Mouse (Mus musculus) small intestine, adult 2 months (tissue): ENCODE measurements around the gene Gm49336. TPM values are rescaled to one million over a fixed set of nuclear protein-coding genes. Genes with fewer than 3 reads are reported as not detected.

ENCODE experiments used
- H3K27ac ChIP-seq: fragments of 200-500 bp; 2 replicates; pipeline ENCODE4 v1.5.1; 2012; ENCODE audit warnings: low read depth, low read length, control low read depth, inconsistent platforms; ENCODE audit not compliant: insufficient read depth
- H3K27me3 ChIP-seq: fragments of 200-500 bp; 2 replicates; pipeline ENCODE4 v1.6.1; 2012; ENCODE audit warnings: mild to moderate bottlenecking, moderate library complexity, low read length, inconsistent platforms; ENCODE audit not compliant: control insufficient read depth, insufficient read depth
- H3K36me3 ChIP-seq: fragments of 200-500 bp; 2 replicates; pipeline ENCODE4 v1.6.1; 2012; ENCODE audit warnings: mild to moderate bottlenecking, low read length, control low read depth, inconsistent platforms; ENCODE audit not compliant: control insufficient read depth, insufficient read depth
- H3K4me1 ChIP-seq: fragments of 200-500 bp; 2 replicates; pipeline ENCODE4 v1.6.1; 2012; ENCODE audit warnings: low read length, inconsistent platforms, mixed read lengths; ENCODE audit not compliant: control insufficient read depth, insufficient read depth, insufficient read length
- H3K4me3 ChIP-seq: fragments of 200-500 bp; 2 replicates; pipeline ENCODE4 v1.5.1; 2012; ENCODE audit warnings: low read depth, mild to moderate bottlenecking, control low read depth, inconsistent platforms, low read length, moderate library complexity
- CTCF ChIP-seq: fragments of 200-500 bp; IDR thresholded peaks from 2 replicates; pipeline ENCODE4 v1.5.1; 2012; ENCODE audit warnings: low read depth, mild to moderate bottlenecking, control low read depth, inconsistent platforms, low read length, moderate library complexity, mixed read lengths; ENCODE audit not compliant: insufficient replicate concordance, insufficient read length; ENCODE audit errors: extremely low read depth
- POLR2A ChIP-seq: fragments of 200-500 bp; IDR thresholded peaks from 2 replicates; pipeline ENCODE4 v1.6.1; 2012; ENCODE audit warnings: low read depth, mild to moderate bottlenecking, control low read depth, inconsistent platforms, low read length, moderate library complexity
- WGBS: fragments of 180-500 bp; shearing (Covaris S2); methylation state at CpG from one replicate; pipeline ENCODE4 v1.1.7; 2018; 5-methylcytosine and 5-hydroxymethylcytosine counted together
- polyA plus RNA-seq: library from polyadenylated mRNA; depleted of rRNA; stranded (reverse); fragments of >200 nt; gene quantifications from 2 replicates; pipeline ENCODE4 v1.2.3, GENCODE M21; 2012; rRNA removed

The Gm49336 gene
- 8.4 and 8.6 TPM in 2 replicates for polyA plus RNA-seq

DNA sequence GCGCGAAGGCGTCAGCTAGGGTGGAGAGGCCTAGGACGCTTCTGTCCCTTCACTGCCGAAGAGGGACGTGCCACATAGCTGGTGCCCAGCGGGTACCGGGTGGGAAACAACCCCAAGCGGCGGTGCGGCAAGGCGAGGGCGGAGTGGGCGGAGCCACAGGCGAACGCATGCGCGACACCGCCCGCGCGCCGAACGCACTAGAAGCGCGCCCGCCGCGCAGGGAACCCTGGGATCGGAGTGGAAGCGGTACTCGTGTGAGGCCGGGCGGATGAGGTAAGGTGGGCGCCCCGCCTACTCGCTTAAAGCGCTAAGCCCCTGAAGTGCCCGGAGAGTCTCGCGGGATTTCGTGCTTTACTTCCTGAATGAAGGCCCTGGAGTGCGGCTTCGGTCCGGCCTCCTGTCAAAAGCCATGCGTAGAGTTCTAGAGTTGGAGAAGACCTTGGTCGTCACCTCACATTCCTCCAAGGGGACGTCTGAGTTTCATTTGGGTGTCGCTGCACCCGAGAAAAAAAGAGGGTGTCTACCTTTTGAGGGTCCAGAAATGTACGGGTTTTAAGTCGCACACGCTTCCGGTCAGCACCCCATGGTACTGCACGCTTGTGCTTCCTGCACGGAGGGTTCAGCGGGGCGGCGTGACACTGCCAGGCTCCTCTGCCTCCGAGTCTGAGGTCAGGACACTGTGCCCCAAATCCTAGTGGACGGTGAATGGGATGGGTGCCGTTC is at the start of gene Gm49336, which contains the start of gene Nupl1:
Gene Gm49336 (minus strand): TSS at position 227 of the 723 bp plus-strand sequence.
Gene Nupl1 (minus strand): TSS at position 151 of the 723 bp plus-strand sequence.
- H3K27ac ChIP-seq: peak within 1 kb of the TSS; percentile 92
- TF ChIP-seq POLR2A (peak; percentile 74), CTCF (no peak)
- H3K27me3 ChIP-seq: no peaks in the 10 kb centered on the region
- peak within 1 kb of the TSS; percentile 95 for H3K4me3 ChIP-seq
- peaks cover 9% of the 10 kb centered on the region; the same call in 1 of the 2 replicates for H3K4me1 ChIP-seq
- no peaks in the 10 kb centered on the region; the same call in 1 of the 2 replicates for H3K36me3 ChIP-seq
- WGBS: under 1% methylated on average over 62 of the region's 62 CpGs

DNA sequence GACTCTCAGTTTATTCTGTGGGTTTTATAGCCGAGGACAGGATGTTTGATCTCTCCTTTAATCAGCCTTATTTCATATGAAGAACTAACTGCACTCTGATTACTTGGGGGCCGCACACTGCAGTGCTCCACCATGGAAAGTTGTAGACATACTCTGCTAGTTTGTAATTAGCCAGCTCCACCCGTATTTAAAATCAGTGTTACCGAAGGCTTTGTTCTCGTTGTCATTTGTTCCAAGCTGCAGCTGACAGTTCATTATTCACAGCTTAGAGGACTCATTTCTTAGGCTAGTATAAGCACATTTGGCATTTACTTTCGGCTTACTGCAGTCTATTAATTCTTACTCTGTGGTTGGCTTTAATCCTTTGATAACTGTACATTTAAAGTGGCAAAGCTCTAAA is 49.7 kb upstream of the Gm49336 start:
- Histone ChIP-seq H3K36me3 (peaks cover 49% of the 10 kb centered on the region), H3K27me3 (no peaks in the 10 kb centered on the region), H3K27ac (no peak overlapping the region), H3K4me3 (no peak overlapping the region), H3K4me1 (no peaks in the 10 kb centered on the region)
- TF ChIP-seq POLR2A: no peak
- no peak for TF ChIP-seq CTCF
- 84% methylated on average over 6 of the region's 6 CpGs for WGBS

DNA sequence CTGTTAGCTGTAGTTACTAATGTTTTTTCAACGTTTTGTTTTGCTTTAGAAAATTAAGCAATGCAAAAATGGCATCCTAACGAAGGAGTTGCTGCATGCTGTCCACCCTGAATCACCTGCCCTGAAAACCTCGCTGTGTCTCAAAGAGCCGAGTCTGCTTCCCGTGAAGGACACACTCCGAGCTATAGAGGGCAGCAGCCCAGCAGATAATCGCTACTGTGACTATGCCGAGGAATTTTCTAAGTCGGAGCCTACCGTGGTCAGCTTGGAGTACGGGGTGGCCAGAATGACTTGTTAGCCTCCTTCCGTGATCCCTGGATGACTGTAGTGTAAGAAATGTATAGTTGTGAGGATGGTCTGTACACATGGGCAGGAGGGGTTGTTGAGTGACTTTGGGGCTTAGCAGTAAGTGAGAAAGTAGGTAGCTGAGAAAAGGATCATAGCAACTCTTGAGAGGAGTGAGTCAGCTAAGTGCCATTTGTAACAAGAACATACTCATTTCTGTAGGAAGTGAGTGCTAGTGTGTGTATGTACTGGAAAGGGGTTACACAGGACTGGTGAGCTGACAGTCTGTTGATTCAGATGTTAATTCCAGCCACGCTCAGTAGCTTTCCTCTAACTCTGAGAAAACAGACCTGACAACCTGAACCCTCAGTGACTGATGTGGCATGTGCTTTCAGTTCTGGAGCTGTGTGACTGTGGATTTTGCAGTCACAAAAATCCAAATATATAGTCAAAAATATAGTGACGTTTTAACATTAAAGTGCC is 49.1 kb upstream of the Gm49336 start:
- WGBS: 81% methylated on average over 14 of the region's 14 CpGs
- Histone ChIP-seq H3K27me3 (no peaks in the 10 kb centered on the region), H3K4me3 (no peak overlapping the region), H3K27ac (no peak overlapping the region), H3K4me1 (no peaks in the 10 kb centered on the region), H3K36me3 (peaks cover 49% of the 10 kb centered on the region)
- TF ChIP-seq CTCF (no peak), POLR2A (no peak)

DNA sequence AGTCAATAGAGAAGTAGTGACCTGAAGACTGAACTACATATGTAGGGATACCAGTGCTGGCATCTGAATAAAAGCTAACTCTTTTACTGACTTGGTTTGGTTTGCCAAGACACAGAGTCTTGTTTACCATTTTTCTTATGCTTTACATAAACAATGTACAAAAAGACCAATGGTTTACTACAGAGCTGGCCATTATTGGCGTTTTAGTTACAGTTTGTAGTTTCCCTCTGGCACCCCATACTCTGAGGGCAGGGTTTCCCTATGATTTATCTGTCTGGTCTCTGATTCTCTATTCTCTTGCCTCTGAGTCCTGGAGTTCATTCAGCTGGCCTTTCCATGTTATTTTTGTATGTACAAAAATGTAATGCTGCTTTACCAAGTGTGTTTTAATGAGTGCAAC is 44.2 kb upstream of the Gm49336 start:
- no peaks in the 10 kb centered on the region for H3K4me1 ChIP-seq
- H3K4me3 ChIP-seq: no peak overlapping the region
- H3K27me3 ChIP-seq: no peaks in the 10 kb centered on the region
- H3K27ac ChIP-seq: no peak overlapping the region
- peaks cover 47% of the 10 kb centered on the region for H3K36me3 ChIP-seq
- 77% methylated on average over 1 of the region's 1 CpGs for WGBS
- TF ChIP-seq POLR2A (no peak), CTCF (no peak)

DNA sequence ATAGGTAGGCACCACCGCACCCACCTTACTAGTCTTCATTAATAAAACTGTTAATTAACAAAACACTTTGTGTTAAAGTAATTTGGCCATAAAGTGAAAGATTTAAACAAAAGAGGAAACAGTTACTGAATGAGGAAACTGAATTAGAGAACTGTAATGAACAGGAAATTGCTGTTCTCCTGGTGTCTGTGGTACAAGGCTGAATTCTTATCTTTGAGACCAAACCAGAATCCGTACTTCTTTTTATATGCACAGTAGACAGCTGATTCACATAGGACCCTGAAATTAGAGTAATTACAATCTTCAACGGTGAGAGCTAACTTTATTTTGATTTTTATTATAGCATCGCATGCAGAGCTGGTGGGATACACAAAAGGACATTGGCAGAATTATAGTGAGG is 39.1 kb upstream of the Gm49336 start:
- 80% methylated on average over 4 of the region's 4 CpGs for WGBS
- no peaks in the 10 kb centered on the region for H3K27me3 ChIP-seq
- H3K36me3 ChIP-seq: peaks cover 41% of the 10 kb centered on the region
- H3K4me1 ChIP-seq: peaks cover 3% of the 10 kb centered on the region; the same call in 1 of the 2 replicates
- no peak for TF ChIP-seq CTCF
- TF ChIP-seq POLR2A: no peak
- no peak overlapping the region; the same call in 1 of the 2 replicates for H3K27ac ChIP-seq
- H3K4me3 ChIP-seq: no peak overlapping the region

DNA sequence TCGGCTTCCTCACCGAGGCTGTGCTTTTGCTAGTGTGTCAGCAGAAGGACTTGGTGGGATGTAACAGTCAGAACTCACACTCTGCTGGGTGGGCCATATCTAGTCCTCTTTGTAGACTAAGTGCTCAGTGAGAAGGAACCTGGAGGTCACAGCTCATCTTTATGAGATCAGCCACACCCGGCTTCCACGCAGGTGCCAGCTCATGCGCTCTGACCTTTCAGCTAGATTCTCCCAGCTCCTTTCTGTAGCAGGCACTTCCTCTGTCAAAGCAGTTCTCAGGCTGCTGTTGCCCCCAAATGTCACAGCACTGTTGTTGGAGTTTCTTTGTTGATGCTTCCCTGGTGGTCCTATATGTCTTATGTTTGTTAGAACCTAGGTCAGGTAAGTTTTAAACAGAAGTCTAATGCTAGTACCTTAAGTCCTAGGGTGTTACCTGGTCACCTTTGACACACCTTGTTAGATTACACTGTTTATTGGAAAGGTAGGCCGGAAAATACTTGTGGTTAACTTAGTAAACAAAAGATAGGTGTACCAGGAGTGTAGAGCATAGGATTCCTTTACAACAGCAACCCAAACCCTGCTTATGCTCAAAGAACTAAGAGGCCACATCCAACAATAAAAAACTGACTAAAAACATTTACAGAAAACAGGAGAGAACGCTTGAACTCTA is 35.0 kb upstream of the Gm49336 start:
- Histone ChIP-seq H3K36me3 (peaks cover 38% of the 10 kb centered on the region), H3K4me1 (peaks cover 4% of the 10 kb centered on the region; the same call in 1 of the 2 replicates), H3K27me3 (no peaks in the 10 kb centered on the region), H3K27ac (peak overlapping the region; percentile 87), H3K4me3 (no peak overlapping the region)
- 40% methylated on average over 7 of the region's 7 CpGs for WGBS
- TF ChIP-seq POLR2A (no peak), CTCF (no peak)
